Mouse (Mus musculus) kidney, adult 11 months (tissue): ENCODE data around the gene Ezh1.

ENCODE experiments used
- DNase-seq: peaks from one replicate; pipeline ENCODE4 v3.0.0; 2022

Gene Ezh1

GRCm38 (mm10) chr11:101245855-101246701 is 19.8 kb upstream of the Ezh1 start, which contains the start of gene Ramp2:
TSS of gene Ramp2 (plus strand) at chr11:101246028.
- no peak for DNase-seq

GRCm38 (mm10) chr11:101245071-101245470 is 18.8 kb upstream of the Ezh1 start:
- DNase-seq, result no peak

GRCm38 (mm10) chr11:101238071-101238647 is 11.9 kb upstream of the Ezh1 start:
- no peak for DNase-seq

GRCm38 (mm10) chr11:101236782-101237181 is 10.5 kb upstream of the Ezh1 start:
- DNase-seq, result no peak

- DNase-seq, result no peak
Measured at GRCm38 (mm10) chr11:101235429-101235828, 9.2 kb upstream of the Ezh1 start.

- no peak for DNase-seq
Measured at GRCm38 (mm10) chr11:101234124-101234523, 7.9 kb upstream of the Ezh1 start.

- no peak for DNase-seq
Measured at GRCm38 (mm10) chr11:101233240-101233639, 7.0 kb upstream of the Ezh1 start.

- no peak for DNase-seq
Measured at GRCm38 (mm10) chr11:101232010-101232839, 6.0 kb upstream of the Ezh1 start.

- peak; percentile 79 for DNase-seq
Measured at GRCm38 (mm10) chr11:101230991-101231871, 5.0 kb upstream of the Ezh1 start.

GRCm38 (mm10) chr11:101230526-101230925 is 4.3 kb upstream of the Ezh1 start:
- DNase-seq, result no peak

- DNase-seq, result no peak
Measured at GRCm38 (mm10) chr11:101230061-101230511, 3.8 kb upstream of the Ezh1 start.

- no peak for DNase-seq
Measured at GRCm38 (mm10) chr11:101229361-101229900, 3.2 kb upstream of the Ezh1 start.

GRCm38 (mm10) chr11:101225331-101226064 is 765 bp downstream of the Ezh1 start:
- DNase-seq, result no peak

- DNase-seq, result no peak
Measured at GRCm38 (mm10) chr11:101224337-101224736, 1.9 kb downstream of the Ezh1 start.

GRCm38 (mm10) chr11:101221306-101221986 is 4.8 kb downstream of the Ezh1 start:
- DNase-seq, result no peak

GRCm38 (mm10) chr11:101220853-101221252 is 5.4 kb downstream of the Ezh1 start:
- no peak for DNase-seq

GRCm38 (mm10) chr11:101218436-101219055 is 7.7 kb downstream of the Ezh1 start:
- peak; percentile 51 for DNase-seq

- peak; percentile 28 for DNase-seq
Measured at GRCm38 (mm10) chr11:101216936-101217335, 9.3 kb downstream of the Ezh1 start.

GRCm38 (mm10) chr11:101211970-101212369 is 14.3 kb downstream of the Ezh1 start:
- no peak for DNase-seq

- DNase-seq, result no peak
Measured at GRCm38 (mm10) chr11:101200986-101201385, 25.3 kb downstream of the Ezh1 start.
